Mouse (Mus musculus) cerebellum, postnatal 25 days (tissue): Measurements from ENCODE around the gene Adat3.
"Not testable (repeated sequence)": the region's sequence is repeated elsewhere in the genome, so short reads cannot be mapped to it uniquely, and the experiment has no call there.

Source experiments
- DNase-seq, 2 experiments: peaks; one replicate each; pipeline ENCODE4 v3.0.0; 2021; ENCODE audit warnings: mixed read lengths in 2 of 2

Gene Adat3

GRCm38 (mm10) chr10:80611024-80611423 is 8.3 kb downstream of the Adat3 start:
- DNase-seq, result peak; percentile 60 to 69

DNA sequence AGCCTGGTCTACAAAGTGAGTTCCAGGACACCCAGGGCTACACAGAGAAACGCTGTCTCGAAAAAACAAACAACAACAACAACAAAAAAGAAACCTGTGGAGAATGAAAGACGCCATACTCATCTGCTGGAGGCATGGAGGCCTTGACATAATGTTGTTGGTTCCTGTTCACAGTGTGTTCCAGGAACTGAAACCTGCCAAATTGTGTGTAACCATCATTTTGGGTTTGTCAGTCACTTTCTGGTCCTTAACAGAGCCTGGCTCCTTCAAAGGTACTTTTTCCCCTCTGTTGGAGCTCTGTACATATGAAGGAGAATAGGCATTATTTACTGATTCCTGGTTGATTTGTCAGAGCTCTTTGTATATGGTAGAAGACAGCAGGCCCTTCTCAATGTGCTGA is 9.2 kb downstream of the Adat3 start:
- no peak for DNase-seq

DNA sequence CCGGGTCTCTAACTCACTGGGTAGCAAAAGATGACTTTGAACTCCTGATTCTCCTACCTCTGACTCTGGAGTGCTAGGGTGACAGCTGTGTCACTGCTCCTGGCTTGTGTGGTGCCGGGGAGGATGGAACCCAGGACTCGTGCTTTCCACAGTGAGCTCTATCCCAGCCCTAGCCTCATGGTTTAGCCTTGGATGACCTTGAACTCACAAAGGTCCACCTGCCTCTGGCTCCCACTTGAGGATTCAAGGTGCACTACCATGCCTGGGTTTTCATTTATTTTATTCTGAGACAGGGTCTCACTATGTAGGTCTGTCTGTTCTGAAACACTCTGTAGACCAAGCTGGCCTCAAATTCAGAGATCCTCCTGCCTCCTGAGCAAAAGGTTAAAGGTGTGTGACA is 11.1 kb downstream of the Adat3 start:
- DNase-seq, result no peak

- DNase-seq, result no peak
These were observed 11.7 kb downstream of the Adat3 start for GRCm38 (mm10) chr10:80614351-80614750.

GRCm38 (mm10) chr10:80618181-80618580 is 15.5 kb downstream of the Adat3 start:
- peak in 1 of 2 experiments; percentile 19 for DNase-seq

- no peak for DNase-seq
These were observed 17.0 kb downstream of the Adat3 start for GRCm38 (mm10) chr10:80619465-80620244.

- peak in 1 of 2 experiments; percentile 11 for DNase-seq
These were observed 17.7 kb downstream of the Adat3 start for GRCm38 (mm10) chr10:80620365-80620764.

- DNase-seq, result peak in 1 of 2 experiments; percentile 44
These were observed 18.4 kb downstream of the Adat3 start for GRCm38 (mm10) chr10:80620796-80621689.

GRCm38 (mm10) chr10:80621690-80621939 is 18.9 kb downstream of the Adat3 start:
- DNase-seq, result no peak

GRCm38 (mm10) chr10:80621940-80622660 is 19.4 kb downstream of the Adat3 start:
- peak; percentile 99 for DNase-seq

GRCm38 (mm10) chr10:80622661-80623456 is 20.2 kb downstream of the Adat3 start, which contains the start of gene Csnk1g2:
Gene Csnk1g2 (plus strand): TSS chr10:80622838.
- peak in 1 of 2 experiments; percentile 100 for DNase-seq

GRCm38 (mm10) chr10:80623457-80624191 is 20.9 kb downstream of the Adat3 start:
- DNase-seq, result peak; percentile 65 to 77

DNA sequence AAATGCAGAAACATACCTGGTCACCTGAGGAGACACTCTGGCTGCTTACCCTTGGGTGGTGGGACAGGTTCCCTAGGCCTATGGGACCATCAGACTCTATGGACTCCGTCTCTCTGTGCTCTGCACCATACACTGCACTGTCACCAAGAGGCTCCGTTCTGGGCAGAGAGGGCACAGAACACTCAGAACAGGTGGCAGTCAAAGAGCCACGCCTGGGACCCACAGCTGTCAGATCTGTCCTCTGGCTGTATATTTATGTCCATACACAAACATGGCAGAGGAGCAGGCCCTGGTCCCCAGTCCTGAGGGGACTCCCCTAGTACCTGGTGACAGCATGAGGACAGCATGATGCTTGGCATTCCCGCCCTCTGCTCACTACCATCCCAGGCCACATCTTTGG is 23.1 kb downstream of the Adat3 start:
- DNase-seq, result no peak

DNA sequence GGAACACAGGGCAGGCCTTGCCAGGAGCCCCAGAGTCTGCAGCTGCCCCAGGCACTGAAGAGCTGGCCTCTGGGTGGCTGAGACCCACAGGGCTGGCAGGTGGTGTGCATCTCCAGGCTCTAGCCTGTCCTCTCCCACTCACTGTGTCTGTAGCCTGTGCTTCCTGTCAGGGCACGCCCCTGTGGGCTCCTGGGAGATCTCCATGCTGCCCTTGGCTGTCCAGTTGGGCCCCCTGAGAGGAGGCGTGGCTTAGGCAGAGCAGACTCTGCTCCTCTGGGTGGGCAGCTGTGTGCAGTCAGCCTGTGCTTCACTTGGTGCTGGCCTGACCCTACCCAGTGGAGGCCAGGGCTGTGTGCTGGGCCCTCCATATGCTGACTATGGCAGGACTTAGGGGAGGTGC is 25.0 kb downstream of the Adat3 start:
- DNase-seq, result no peak

- no peak for DNase-seq
These were observed 26.2 kb downstream of the Adat3 start for GRCm38 (mm10) chr10:80628925-80629324.

DNA sequence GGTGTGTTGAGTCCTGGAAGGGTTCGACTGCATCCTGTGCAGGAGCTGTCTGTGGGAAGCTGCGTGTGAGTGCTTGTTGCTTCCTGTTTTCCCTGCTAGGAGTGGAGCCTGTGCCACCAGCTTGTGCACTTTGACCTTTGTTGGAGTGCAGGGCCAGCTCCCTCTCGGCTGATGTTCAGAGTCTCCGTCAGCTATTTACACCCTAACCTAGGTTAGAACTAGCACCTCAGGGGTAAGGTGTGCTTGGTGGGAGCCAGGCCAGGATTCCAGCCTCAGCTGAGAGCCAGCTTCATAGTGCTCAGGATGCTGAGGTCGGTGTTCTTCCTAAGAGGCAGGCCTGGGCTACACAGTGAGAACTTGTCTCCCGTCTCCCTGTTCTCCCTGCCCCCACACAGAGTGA is 32.7 kb downstream of the Adat3 start:
- DNase-seq, result no peak

DNA sequence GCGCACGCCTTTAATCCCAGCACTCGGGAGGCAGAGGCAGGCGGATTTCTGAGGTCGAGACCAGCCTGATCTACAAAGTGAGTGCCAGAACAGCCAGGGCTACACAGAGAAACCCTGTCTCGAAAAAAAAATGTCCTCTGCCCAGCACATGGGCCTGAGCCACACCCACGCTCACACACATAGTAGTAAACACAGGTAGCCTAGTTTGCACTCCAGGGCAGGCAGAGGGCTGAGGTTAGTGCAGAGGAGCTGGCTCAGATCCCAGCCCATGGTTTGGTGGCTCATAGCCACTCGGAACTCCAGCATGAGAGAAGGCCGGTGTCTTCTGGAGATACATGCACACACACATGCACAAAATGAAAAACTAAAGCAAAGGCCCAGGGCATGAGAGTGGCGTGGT is 44.3 kb downstream of the Adat3 start:
- DNase-seq, result no peak

GRCm38 (mm10) chr10:80649910-80650309 is 47.2 kb downstream of the Adat3 start:
- not testable (repeated sequence) for DNase-seq

- DNase-seq, result no peak
These were observed 47.7 kb downstream of the Adat3 start for GRCm38 (mm10) chr10:80650392-80650791.

DNA sequence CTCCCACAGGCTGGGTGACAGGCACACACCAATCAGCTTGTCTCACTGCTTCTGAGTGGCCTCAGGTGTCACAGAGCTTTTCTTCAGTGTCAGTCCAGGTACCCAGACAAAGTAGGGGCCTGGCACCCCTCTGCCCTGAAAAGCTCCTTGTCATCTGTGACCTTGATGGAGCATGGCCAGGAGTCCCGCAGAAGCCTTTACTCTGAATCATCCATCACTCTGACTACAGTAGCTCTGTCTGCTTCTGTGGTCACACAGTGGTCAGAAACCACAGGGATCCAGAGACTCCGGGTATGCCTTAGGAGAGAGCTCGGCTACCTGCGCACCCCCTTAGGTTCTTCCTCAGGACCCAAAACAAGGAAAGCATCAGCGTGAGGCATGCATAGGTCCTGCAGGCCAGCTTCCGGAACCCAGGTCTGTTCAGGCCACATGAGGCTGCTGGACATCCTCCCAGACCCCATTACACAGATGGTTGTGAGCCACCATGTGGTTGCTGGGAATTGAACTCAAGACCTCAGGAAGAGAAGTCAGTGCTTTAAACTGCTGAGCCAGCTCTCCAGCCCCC is 50.6 kb downstream of the Adat3 start:
- DNase-seq, result no peak

DNA sequence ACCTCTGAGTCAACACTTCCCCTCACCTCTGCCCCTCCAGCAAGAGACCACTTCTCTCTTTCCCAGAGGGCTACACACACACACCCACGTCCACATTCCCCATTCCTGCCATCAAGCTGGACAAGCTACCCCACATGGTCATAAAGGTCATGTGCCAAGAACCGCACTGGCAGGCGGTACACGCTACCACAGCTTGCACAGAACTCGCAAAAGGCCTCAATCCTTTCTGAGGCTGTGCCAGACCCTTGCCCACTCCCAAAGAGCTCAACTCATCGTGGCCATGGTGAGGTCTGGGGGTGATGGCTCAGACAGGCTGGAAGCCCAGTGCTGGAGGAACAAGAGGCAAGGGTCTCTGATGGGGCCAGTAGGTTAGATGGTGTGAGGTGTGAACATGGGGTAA is 52.2 kb downstream of the Adat3 start:
- no peak for DNase-seq
